Mouse (Mus musculus) heart, embryonic 13.5 days (tissue): ENCODE measurements around the gene Foxp2. TPM values are rescaled to one million over a fixed set of nuclear protein-coding genes. Genes with fewer than 3 reads are reported as not detected.

Experiments used
- microRNA-seq: library from miRNA; unstranded; fragments of <30 nt; microRNA quantifications from one replicate; pipeline ENCODE4, GENCODE M21; 2016
- polyA plus RNA-seq: library from polyadenylated mRNA; unstranded; fragments of >200 nt; fragmentation: Nextera tagmentation; extraction: Ambion mirVana; gene quantifications from 2 replicates; pipeline ENCODE4 v1.2.1, GENCODE M21; 2015

Gene Foxp2
- polyA plus RNA-seq, 1 experiment from 2014 or later, result 10.8 TPM

Small RNAs within 50 kb of the gene (microRNA-seq; reads per million reads assigned to microRNA genes)
- gene Gm25470, result not detected

Other genes starting within 250 kb of the Foxp2 start
- 3.1 and 3.2 TPM in 2 replicates for gene Ppp1r3a, start 146.1 kb upstream of the Foxp2 start, polyA plus RNA-seq